In the genomic region with DNA sequence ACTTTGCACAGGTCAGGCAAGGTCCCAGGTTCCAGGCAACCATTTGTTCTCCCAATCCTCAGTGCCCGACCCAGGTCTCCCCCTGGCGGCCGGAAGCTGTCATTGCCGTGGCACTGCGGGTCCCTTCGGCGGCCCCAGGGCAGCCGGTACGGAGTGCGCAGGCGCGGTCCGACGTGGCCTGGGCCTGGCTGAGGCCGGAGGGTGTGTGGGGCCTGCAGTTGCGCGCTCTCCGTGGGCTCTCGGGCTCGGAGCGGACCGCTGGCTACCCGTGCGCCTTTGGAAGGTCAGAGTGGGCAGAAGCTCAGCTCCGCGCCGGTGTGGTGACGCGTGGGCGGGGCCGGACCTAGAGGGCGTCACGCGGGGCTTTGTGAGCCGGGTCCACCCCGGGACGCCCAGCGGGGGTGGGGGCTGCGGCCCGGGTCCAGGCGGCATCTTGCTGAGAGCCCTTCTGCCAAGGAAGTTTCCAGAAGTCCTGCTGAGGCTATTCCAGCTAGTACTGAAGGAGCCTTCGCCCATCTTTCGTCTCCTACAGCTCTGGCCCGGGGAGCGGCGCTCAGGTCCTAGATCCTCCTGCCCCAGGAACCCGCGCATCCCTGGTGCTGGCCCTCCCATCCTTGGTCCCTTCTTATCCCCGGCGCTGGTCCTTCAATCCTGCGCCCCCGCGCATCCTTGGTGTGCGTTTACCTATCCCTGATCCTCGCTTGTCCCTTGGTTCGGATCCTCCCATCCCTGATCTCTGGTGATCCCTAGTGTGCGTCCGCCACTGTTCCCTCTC, we compare ENCODE assay signal across 8 mouse cellular contexts. TPM values are rescaled to one million over a fixed set of nuclear protein-coding genes. Genes with fewer than 3 reads are reported as not detected.
DNase-seq lines count a peak whose midpoint lies in the region; ATAC-seq and TF ChIP-seq lines count a peak whose summit lies in the region.

A gene (plus strand): TSS at position 174 of the 775 bp plus-strand sequence.

- peak within 1 kb of the TSS; percentile 99 for H3K9ac ChIP-seq in MEL (ENCODE audit: control insufficient read depth, low read depth, low read length, poor library complexity, severe bottlenecking)
- peak within 1 kb of the TSS; percentile 94 for H3K9ac ChIP-seq in lung, embryonic 16.5 days (ENCODE audit: low read length)

- ATAC-seq in hematopoietic stem cell, adult 5-6 weeks (replicated peaks in 1 of 2; ENCODE audit: insufficient read depth in 1 of 2, low FRiP score in 2 of 2, low TSS enrichment in 1 of 2, low read depth in 1 of 2, poor library complexity in 2 of 2, severe bottlenecking in 2 of 2) = peak; percentile 90 to 94
- peak; percentile 98 for ATAC-seq in lung, embryonic 16.5 days (ENCODE audit: low read depth)

- peak; percentile 90 for DNase-seq in MEL (ENCODE audit: low read depth, low spot score)
- peak; percentile 95 to 99 for DNase-seq in cerebellum, adult 2 months
- peak; percentile 91 for DNase-seq in forelimb bud, embryonic 11.5 days (ENCODE audit: low read depth, low spot score)
- DNase-seq in layer of hippocampus, adult 9-10 months (ENCODE audit: low spot score) = peak; percentile 91
- peak; percentile 98 for DNase-seq in ovary, postnatal 10 days (ENCODE audit: low spot score)
- peak; percentile 83 to 96 for DNase-seq in thymus, postnatal 10 days (ENCODE audit: low spot score in 2 of 2)

- H3K4me2 ChIP-seq in lung, embryonic 16.5 days (ENCODE audit: low read depth, low read length) = peak within 1 kb of the TSS; percentile 78

- peak within 1 kb of the TSS; percentile 31; the same call in 1 of the 2 replicates for H3K27ac ChIP-seq in MEL (ENCODE audit: control insufficient read depth, low read depth, low read length)
- H3K27ac ChIP-seq in cerebellum, adult 2 months (ENCODE audit: insufficient read depth, low read length) = peak within 1 kb of the TSS; percentile 73
- peak within 1 kb of the TSS; percentile 83 for H3K27ac ChIP-seq in lung, embryonic 16.5 days (ENCODE audit: low read length)

- peak within 1 kb of the TSS; percentile 82 to 96 for H3K4me3 ChIP-seq in MEL (ENCODE audit: control insufficient read depth in 1 of 2, insufficient read depth in 1 of 2, low read depth in 2 of 2, low read length in 2 of 2)
- H3K4me3 ChIP-seq in cerebellum, adult 2 months (replicated peaks; ENCODE audit: insufficient read depth, low read depth, low read length) = peak within 1 kb of the TSS; percentile 70
- H3K4me3 ChIP-seq in lung, embryonic 16.5 days (ENCODE audit: low read length) = peak within 1 kb of the TSS; percentile 79

- peak; percentile 31 for TF ChIP-seq RAD21 in MEL (IDR thresholded peaks at IDR 0.05; ENCODE audit: low read depth, low read length)

- peak; percentile 90 to 94 for TF ChIP-seq POLR2A in MEL (IDR thresholded peaks at IDR 0.05; ENCODE audit: control insufficient read depth in 1 of 2, insufficient read depth in 1 of 2, low read depth in 1 of 2, low read length in 2 of 2, poor library complexity in 1 of 2)
- TF ChIP-seq POLR2A in cerebellum, adult 2 months (IDR thresholded peaks at IDR 0.05; ENCODE audit: borderline replicate concordance, insufficient read depth, low read length) = peak; percentile 98

- peaks cover 20% of the 10 kb centered on the region for H3K79me2 ChIP-seq in MEL (ENCODE audit: control insufficient read depth, insufficient read depth, low read length, poor library complexity)

- no peak for TF ChIP-seq EP300 in MEL (IDR thresholded peaks at IDR 0.05; ENCODE audit: low read depth in 1 of 2, low read length in 2 of 2)

- TF ChIP-seq CTCF in MEL (IDR thresholded peaks at IDR 0.05 in 2 of 3, conservative IDR thresholded peaks at IDR 0.05 in 1 of 3; ENCODE audit: control insufficient read depth in 1 of 3, insufficient read depth in 1 of 3, low read depth in 2 of 3, low read length in 3 of 3, poor library complexity in 1 of 3, severe bottlenecking in 1 of 3) = peak; percentile 67 to 92 (median 90)
- TF ChIP-seq CTCF in cerebellum, adult 2 months (IDR thresholded peaks at IDR 0.05; ENCODE audit: borderline replicate concordance, insufficient read depth, low read depth, low read length) = peak; percentile 91

- H3K27me3 ChIP-seq in MEL (ENCODE audit: control insufficient read depth in 1 of 2, insufficient read depth in 2 of 2, low read length in 2 of 2) = no peaks in the 10 kb centered on the region; a peak in 1 of 4 replicates
- no peaks in the 10 kb centered on the region for H3K27me3 ChIP-seq in cerebellum, adult 2 months (ENCODE audit: control insufficient read depth, insufficient read depth, low read length)
- no peaks in the 10 kb centered on the region for H3K27me3 ChIP-seq in lung, embryonic 16.5 days (ENCODE audit: control insufficient read depth, insufficient read depth, low read depth, low read length)

- peaks cover 0 to 2% of the 10 kb centered on the region in 2 experiments; a peak in 2 of 4 replicates for H3K4me1 ChIP-seq in MEL (ENCODE audit: control insufficient read depth in 1 of 2, insufficient read depth in 2 of 2, low read length in 2 of 2)
- H3K4me1 ChIP-seq in cerebellum, adult 2 months (ENCODE audit: control insufficient read depth, insufficient read depth, low read length) = no peaks in the 10 kb centered on the region; the same call in 1 of the 2 replicates
- H3K4me1 ChIP-seq in lung, embryonic 16.5 days (replicated peaks; ENCODE audit: control insufficient read depth, insufficient read depth, low read length) = peaks cover 19% of the 10 kb centered on the region

- H3K9me3 ChIP-seq in MEL (replicated peaks; ENCODE audit: insufficient read depth, low read length) = no peaks in the 10 kb centered on the region
- H3K9me3 ChIP-seq in lung, embryonic 16.5 days (ENCODE audit: control insufficient read depth, low read length) = no peaks in the 10 kb centered on the region

- peaks cover 0 to 9% of the 10 kb centered on the region in 2 experiments; a peak in 2 of 4 replicates for H3K36me3 ChIP-seq in MEL (ENCODE audit: control insufficient read depth in 1 of 2, insufficient read depth in 2 of 2, low read length in 2 of 2)
- H3K36me3 ChIP-seq in lung, embryonic 16.5 days (ENCODE audit: control insufficient read depth, insufficient read depth, low read length) = peaks cover 2% of the 10 kb centered on the region

- WGBS in cerebellum, adult 2 months = under 1% methylated on average over 58 of the region's 58 CpGs
- WGBS in lung, embryonic 16.5 days = under 1% methylated on average over 58 of the region's 58 CpGs

TF ChIP-seq in MEL, 35 proteins besides CTCF, POLR2A, EP300 and RAD21:
- TF ChIP-seq NRF1 (IDR thresholded peaks at IDR 0.05; ENCODE audit: insufficient read depth, low read depth, low read length, poor library complexity, severe bottlenecking) (peak; percentile 75), E2F4 (IDR thresholded peaks at IDR 0.05; ENCODE audit: borderline replicate concordance, low read depth, low read length) (no peak), NELFE (IDR thresholded peaks at IDR 0.05; ENCODE audit: low read depth, low read length) (peak; percentile 94), MAFK (IDR thresholded peaks at IDR 0.05; ENCODE audit: borderline replicate concordance, low read depth, low read length) (no peak), ZC3H11A (IDR thresholded peaks at IDR 0.05; ENCODE audit: low read depth, low read length) (no peak), ELF1 (IDR thresholded peaks at IDR 0.05; ENCODE audit: low read depth, low read length) (0 out of 2 replicates have a peak, but pooled peaks have one; percentile 19), CHD1 (IDR thresholded peaks at IDR 0.05; ENCODE audit: low read depth, low read length) (no peak), GATA1 (IDR thresholded peaks at IDR 0.05; ENCODE audit: low read depth, low read length) (no peak), POLR2AphosphoS5 (IDR thresholded peaks at IDR 0.05; ENCODE audit: borderline replicate concordance, low read depth, low read length) (no peak), USF1 (IDR thresholded peaks at IDR 0.05; ENCODE audit: low read depth, low read length) (0 out of 2 replicates have a peak, but pooled peaks have one; percentile 10), TBP (IDR thresholded peaks at IDR 0.05; ENCODE audit: low read depth, low read length) (0 out of 2 replicates have a peak, but pooled peaks have one; percentile 38), POLR2AphosphoS2 (IDR thresholded peaks at IDR 0.05; ENCODE audit: low read length) (peak; percentile 73; the same call in 1 of the 2 replicates), HCFC1 (IDR thresholded peaks at IDR 0.05; ENCODE audit: low read depth, low read length) (peak; percentile 77), SMC3 (IDR thresholded peaks at IDR 0.05; ENCODE audit: low read depth, low read length) (peak; percentile 46), ZMIZ1 (IDR thresholded peaks at IDR 0.05; ENCODE audit: low read depth, low read length) (peak; percentile 80; the same call in 1 of the 2 replicates), RCOR1 (IDR thresholded peaks at IDR 0.05; ENCODE audit: low read depth, low read length) (peak; percentile 22; the same call in 1 of the 2 replicates)
TF ChIP-seq in MEL: peak in this region for 10.

RNA-seq across cellular contexts. Expression of the gene that starts here (rescaled TPM):
- 17.9 and 18.5 TPM in 2 replicates for total RNA-seq in MEL (2012; rRNA removed)
- 10 to 100 TPM in 1 of 2 experiments, not detected in 1; 23.3 TPM for polyA plus RNA-seq in MEL (2012; ENCODE audit: insufficient read depth in 1 of 2, insufficient read length in 2 of 2, low read depth in 1 of 2, low replicate concordance in 2 of 2, missing spikeins in 1 of 2)
- 30.2 and 36.0 TPM in 2 replicates for polyA plus RNA-seq in cerebellum, adult 2 months (2012; rRNA removed)
- 40.2 and 48.3 TPM in 2 replicates for total RNA-seq in hematopoietic stem cell, adult 5-6 weeks (2017)
- polyA plus RNA-seq in lung, embryonic 16.5 days (2015; fragmentation: Nextera tagmentation; extraction: Ambion mirVana) = 33.8 and 39.2 TPM in 2 replicates

Comparison
In these comparisons a context has a peak if more than half of its experiments do, and no peak if none do; other contexts are left out.
1. Peak in every context shown above with its lines: DNase-seq, ATAC-seq, H3K4me3 ChIP-seq and H3K27ac ChIP-seq.
2. H3K27ac ChIP-seq: peak in every context shown above with its lines; median percentile 83 in lung, embryonic 16.5 days; 73 in cerebellum, adult 2 months; 31 in MEL.